Mouse (Mus musculus) liver, embryonic 14.5 days (tissue): ENCODE results near the gene Rhbg.

Experiments used
- CTCF ChIP-seq: IDR thresholded peaks from 2 replicates; pipeline ENCODE4 v1.5.1; 2016; ENCODE audit warnings: antibody characterized with exemption, low read depth, control low read depth
- EP300 ChIP-seq: IDR thresholded peaks from 2 replicates; pipeline ENCODE4 v1.6.1; 2016; ENCODE audit warnings: antibody characterized with exemption, low read depth

- TF ChIP-seq CTCF = peak; percentile 50
- no peak for TF ChIP-seq EP300
These were observed 19.5 kb upstream of the Rhbg start for GRCm38 (mm10) chr3:88274002-88274401.
